Comparison of ENCODE assay signal across 12 mouse cellular contexts in genomic region chr15:83445383-83445782, GRCm38 (mm10). TPM values are rescaled to one million over a fixed set of nuclear protein-coding genes. Genes with fewer than 3 reads are reported as not detected.
DNase-seq lines count a peak whose midpoint lies in the region; ATAC-seq lines count a peak whose summit lies in the region.
"Had no signal": no experiment of that assay in that cellular context is flagged by ENCODE, and none has a peak within 500 bp of the region (broad histone marks: within the 10 kb centered on the region; RNA-seq: fewer than 3 reads in every experiment).

No protein-coding gene starts in this region.

- peaks cover 48% of the 10 kb centered on the region for H3K4me1 ChIP-seq in hindbrain, embryonic 10.5 days (replicated peaks)
- H3K4me1 ChIP-seq in hindbrain, embryonic 14.5 days (replicated peaks; ENCODE audit: control insufficient read depth, insufficient read depth, low read length), result 0 out of 2 replicates have a peak, but pooled peaks cover 5% of the 10 kb centered on the region
- H3K4me1 ChIP-seq in limb, embryonic 10.5 days, result peaks cover 16% of the 10 kb centered on the region

- no peak for ATAC-seq in hindbrain, embryonic 14.5 days (ENCODE audit: low FRiP score)
- ATAC-seq: inflammation-experienced regulatory T-cells, adult 6 months had no signal

- H3K4me2 ChIP-seq in hindbrain, embryonic 14.5 days (replicated peaks), result no peak overlapping the region
- H3K4me2 ChIP-seq: neural tube, embryonic 12.5 days had no signal

- H3K4me3 ChIP-seq in hindbrain, embryonic 10.5 days, result no peak overlapping the region
- H3K4me3 ChIP-seq in hindbrain, embryonic 14.5 days (replicated peaks; ENCODE audit: low read length), result no peak overlapping the region
- no peak overlapping the region for H3K4me3 ChIP-seq in limb, embryonic 10.5 days
- H3K4me3 ChIP-seq: neural tube, embryonic 12.5 days had no signal

- H3K27ac ChIP-seq in hindbrain, embryonic 10.5 days, result peak overlapping the region; percentile 59
- H3K27ac ChIP-seq in hindbrain, embryonic 14.5 days, result no peak overlapping the region
- H3K27ac ChIP-seq in limb, embryonic 10.5 days, result peak overlapping the region; percentile 25; the same call in 1 of the 2 replicates
- H3K27ac ChIP-seq: neural tube, embryonic 12.5 days had no signal

- 67% methylated on average over 5 of the region's 5 CpGs for WGBS in hindbrain, embryonic 10.5 days
- WGBS in hindbrain, embryonic 14.5 days, result 51% methylated on average over 5 of the region's 5 CpGs
- WGBS in limb, embryonic 10.5 days, result 70% methylated on average over 5 of the region's 5 CpGs

- H3K9ac ChIP-seq in hindbrain, embryonic 14.5 days, result no peak overlapping the region
- H3K9ac ChIP-seq: neural tube, embryonic 12.5 days had no signal

- no peaks in the 10 kb centered on the region for H3K9me3 ChIP-seq in hindbrain, embryonic 10.5 days
- no peaks in the 10 kb centered on the region for H3K9me3 ChIP-seq in hindbrain, embryonic 14.5 days (ENCODE audit: control insufficient read depth, low read length)
- H3K9me3 ChIP-seq in limb, embryonic 10.5 days (replicated peaks), result no peaks in the 10 kb centered on the region
- H3K9me3 ChIP-seq: neural tube, embryonic 12.5 days had no signal

- no peaks in the 10 kb centered on the region for H3K36me3 ChIP-seq in hindbrain, embryonic 10.5 days
- no peaks in the 10 kb centered on the region for H3K36me3 ChIP-seq in hindbrain, embryonic 14.5 days (replicated peaks; ENCODE audit: control insufficient read depth, insufficient read depth)
- no peaks in the 10 kb centered on the region for H3K36me3 ChIP-seq in limb, embryonic 10.5 days
- H3K36me3 ChIP-seq: neural tube, embryonic 12.5 days had no signal

- no peaks in the 10 kb centered on the region for H3K27me3 ChIP-seq in hindbrain, embryonic 10.5 days (ENCODE audit: insufficient read depth, poor library complexity, severe bottlenecking)
- H3K27me3 ChIP-seq in hindbrain, embryonic 14.5 days (ENCODE audit: control insufficient read depth, insufficient read depth, low read length), result no peaks in the 10 kb centered on the region
- no peaks in the 10 kb centered on the region for H3K27me3 ChIP-seq in limb, embryonic 10.5 days (ENCODE audit: low read depth, poor library complexity, severe bottlenecking)
- H3K27me3 ChIP-seq: neural tube, embryonic 12.5 days had no signal

- no peak for DNase-seq in hindbrain, embryonic 10.5 days (ENCODE audit: low spot score)
- DNase-seq in hindbrain, embryonic 14.5 days (ENCODE audit: low spot score), result no peak
- DNase-seq in ES-CJ7 (ENCODE audit: low read depth, low spot score), result peak; percentile 22
- DNase-seq in ZHBTc4 (ENCODE audit: low read depth, low spot score), result peak; percentile 66
- DNase-seq in limb, embryonic 10.5 days (ENCODE audit: low spot score), result no peak
- DNase-seq in kidney, postnatal 25 days, result no peak
- no peak for DNase-seq in thymus, postnatal 36 days
- DNase-seq: cerebellum, postnatal 14 days; gastrocnemius, postnatal 10 days; thymus, postnatal 4 days had no signal

RNA-seq across cellular contexts. Expression of gene Pacsin2, which starts 19.0 kb away (rescaled TPM):
- polyA plus RNA-seq in hindbrain, embryonic 10.5 days (2016; fragmentation: Nextera tagmentation; extraction: Ambion mirVana), result 53.3 and 57.7 TPM in 2 replicates
- polyA plus RNA-seq in hindbrain, embryonic 14.5 days (2014; fragmentation: Nextera tagmentation; extraction: Ambion mirVana), result 20.5 and 21.5 TPM in 2 replicates
- 56.9 and 61.0 TPM in 2 replicates for polyA plus RNA-seq in limb, embryonic 10.5 days (2016; fragmentation: Nextera tagmentation; extraction: Ambion mirVana)

Comparison
In these comparisons a context has a peak if more than half of its experiments do, and no peak if none do; other contexts are left out.
1. DNase-seq: peak in ES-CJ7 (single experiment) and ZHBTc4 (single experiment); none in hindbrain, embryonic 10.5 days (single experiment), hindbrain, embryonic 14.5 days (single experiment), limb, embryonic 10.5 days (single experiment), kidney, postnatal 25 days (0 of 2) and thymus, postnatal 36 days (0 of 2).